Mouse (Mus musculus) limb, embryonic 11.5 days (tissue): ENCODE results near the gene Upf1. TPM values are rescaled to one million over a fixed set of nuclear protein-coding genes. Genes with fewer than 3 reads are reported as not detected.

Experiments used
- ATAC-seq: fragments of 200-750 bp; cut with Nextera tagmentation; 2 replicates; pipeline ENCODE4 v1.8.0; 2017; ENCODE audit warnings: low read depth; ENCODE audit not compliant: insufficient number of reproducible peaks, low FRiP score, low TSS enrichment
- DNase-seq: peaks from one replicate; pipeline ENCODE4 v3.0.0-alpha.2; 2015; ENCODE audit warnings: low spot score
- H3K27ac ChIP-seq: fragments of 300-500 bp; sonication (generic); replicated peaks from 2 replicates; pipeline ENCODE4 v1.5.1; 2014; ENCODE audit warnings: low read depth, mild to moderate bottlenecking, low read length
- H3K27me3 ChIP-seq: fragments of 300-500 bp; sonication (generic); 2 replicates; pipeline ENCODE4 v1.6.1; 2014; ENCODE audit warnings: mild to moderate bottlenecking, low read length, mixed read lengths; ENCODE audit not compliant: control insufficient read depth, insufficient read depth
- H3K36me3 ChIP-seq: fragments of 300-500 bp; sonication (generic); 2 replicates; pipeline ENCODE4 v1.6.1; 2014; ENCODE audit warnings: mild to moderate bottlenecking, low read length, moderate library complexity, mixed read lengths; ENCODE audit not compliant: control insufficient read depth, insufficient read depth
- H3K4me1 ChIP-seq: fragments of 300-500 bp; sonication (generic); 2 replicates; pipeline ENCODE4 v1.6.1; 2014; ENCODE audit warnings: low read length, mixed read lengths; ENCODE audit not compliant: control insufficient read depth, insufficient read depth
- H3K4me2 ChIP-seq: fragments of 300-500 bp; sonication (generic); 2 replicates; pipeline ENCODE4 v1.6.1; 2014; ENCODE audit warnings: low read depth, mild to moderate bottlenecking, moderate library complexity; ENCODE audit not compliant: severe bottlenecking
- H3K4me3 ChIP-seq: fragments of 300-500 bp; sonication (generic); 2 replicates; pipeline ENCODE4 v1.5.1; 2014; ENCODE audit warnings: low read depth, low read length
- H3K9ac ChIP-seq: fragments of 300-500 bp; sonication (generic); 2 replicates; pipeline ENCODE4 v1.6.1; 2014; ENCODE audit warnings: mild to moderate bottlenecking, low read length
- H3K9me3 ChIP-seq: fragments of 300-500 bp; sonication (generic); 2 replicates; pipeline ENCODE4 v1.6.1; 2016; ENCODE audit warnings: low read length; ENCODE audit not compliant: control insufficient read depth
- WGBS: fragments of 180-500 bp; shearing (Covaris S2); extraction: QIAGEN DNeasy Blood & Tissue Kit; methylation state at CpG from one replicate; pipeline ENCODE4 v1.1.7; 2014; 5-methylcytosine and 5-hydroxymethylcytosine counted together
- polyA plus RNA-seq: library from polyadenylated mRNA; unstranded; fragments of >200 nt; fragmentation: Nextera tagmentation; extraction: Ambion mirVana; gene quantifications from 2 replicates; pipeline ENCODE4 v1.2.1, GENCODE M21; 2014

Gene Upf1
- polyA plus RNA-seq, 1 experiment from 2014 or later = 23.2 TPM

DNA sequence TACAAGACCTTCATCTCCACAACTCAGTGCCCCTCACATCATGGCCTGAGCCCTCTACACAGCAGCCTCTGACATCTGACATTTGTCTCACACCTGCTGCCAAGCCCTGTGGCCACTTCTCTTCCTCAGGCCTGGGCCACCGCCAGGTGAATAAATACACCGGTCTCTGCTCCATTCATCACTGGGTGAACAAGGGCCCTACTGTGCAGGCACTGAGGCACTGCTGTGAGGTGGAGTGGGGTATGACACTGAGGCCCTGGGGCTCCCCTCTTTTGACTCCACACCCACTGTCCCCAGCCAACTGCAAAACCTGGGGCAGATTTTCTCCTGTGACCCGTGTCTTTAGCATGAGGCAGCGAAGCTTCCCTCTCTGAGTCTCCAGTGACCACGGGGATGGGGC is 13.5 kb upstream of the Upf1 start:
- H3K4me1 ChIP-seq = no peaks in the 10 kb centered on the region
- no peak overlapping the region for H3K27ac ChIP-seq
- H3K27me3 ChIP-seq = peaks cover 2% of the 10 kb centered on the region; the same call in 1 of the 2 replicates
- DNase-seq (no peak), ATAC-seq (no peak)
- WGBS = 66% methylated on average over 5 of the region's 5 CpGs
- H3K9me3 ChIP-seq = no peaks in the 10 kb centered on the region
- no peaks in the 10 kb centered on the region for H3K36me3 ChIP-seq
- H3K4me3 ChIP-seq = no peak overlapping the region
- H3K9ac ChIP-seq = no peak overlapping the region
- H3K4me2 ChIP-seq = no peak overlapping the region

DNA sequence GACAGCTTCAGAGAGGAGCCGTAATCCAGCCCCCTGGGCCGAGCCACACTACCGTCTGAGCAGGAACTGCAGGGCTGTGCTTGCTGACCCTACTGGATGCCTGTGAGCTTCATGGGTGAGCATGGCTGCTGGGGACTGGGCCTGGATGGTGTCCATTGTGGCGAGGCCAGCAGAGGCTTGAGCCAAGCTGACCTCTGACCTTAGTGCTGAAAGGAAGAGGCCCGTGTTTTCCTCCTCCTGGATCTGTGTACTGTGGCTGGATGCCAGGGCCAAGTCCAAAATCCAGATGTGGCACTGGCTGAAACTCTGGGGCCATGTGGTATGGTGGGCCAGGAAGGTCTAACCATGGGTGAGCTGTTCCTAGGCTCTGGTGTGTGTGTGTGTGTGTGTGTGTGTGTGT is 11.0 kb upstream of the Upf1 start:
- no peaks in the 10 kb centered on the region for H3K36me3 ChIP-seq
- no peaks in the 10 kb centered on the region for H3K27me3 ChIP-seq
- H3K9me3 ChIP-seq = no peaks in the 10 kb centered on the region; the same call in 1 of the 2 replicates
- ATAC-seq = no peak
- H3K4me2 ChIP-seq = no peak overlapping the region
- no peak for DNase-seq
- H3K4me3 ChIP-seq = no peak overlapping the region
- WGBS = 36% methylated on average over 5 of the region's 5 CpGs
- no peak overlapping the region for H3K27ac ChIP-seq
- no peak overlapping the region for H3K9ac ChIP-seq
- H3K4me1 ChIP-seq = no peaks in the 10 kb centered on the region

DNA sequence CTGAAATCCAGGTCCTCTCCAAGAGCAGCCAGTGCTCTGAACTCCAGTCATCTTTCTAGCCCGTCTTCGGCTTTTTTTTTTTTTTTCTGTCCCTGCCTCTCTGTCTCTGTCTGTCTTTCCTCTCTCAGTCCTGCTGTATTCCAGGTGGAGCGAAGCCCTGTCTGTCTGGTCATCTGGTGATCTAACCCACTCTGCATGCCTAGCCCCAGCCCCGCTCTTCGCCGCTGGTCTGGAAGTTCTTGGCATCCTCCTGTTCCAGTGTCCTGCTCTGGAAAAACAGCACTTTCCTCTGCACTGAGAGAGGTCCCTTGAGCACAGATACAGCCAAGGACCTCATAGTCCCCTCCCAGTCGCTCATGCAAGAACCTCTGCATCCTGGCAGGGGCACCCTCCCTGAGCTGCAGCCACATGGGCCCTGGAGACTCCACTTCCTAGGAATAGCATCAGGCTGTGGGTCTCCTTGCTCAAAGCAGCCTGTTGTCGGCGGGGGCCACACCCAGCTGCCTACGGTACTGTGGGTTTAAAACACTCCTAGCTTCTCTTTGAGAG is 8.5 kb upstream of the Upf1 start:
- Histone ChIP-seq H3K36me3 (no peaks in the 10 kb centered on the region), H3K4me1 (no peaks in the 10 kb centered on the region), H3K9ac (no peak overlapping the region), H3K4me2 (no peak overlapping the region), H3K4me3 (no peak overlapping the region), H3K27ac (no peak overlapping the region), H3K9me3 (no peaks in the 10 kb centered on the region; the same call in 1 of the 2 replicates), H3K27me3 (no peaks in the 10 kb centered on the region)
- WGBS = 75% methylated on average over 10 of the region's 10 CpGs
- ATAC-seq = no peak
- DNase-seq = no peak

DNA sequence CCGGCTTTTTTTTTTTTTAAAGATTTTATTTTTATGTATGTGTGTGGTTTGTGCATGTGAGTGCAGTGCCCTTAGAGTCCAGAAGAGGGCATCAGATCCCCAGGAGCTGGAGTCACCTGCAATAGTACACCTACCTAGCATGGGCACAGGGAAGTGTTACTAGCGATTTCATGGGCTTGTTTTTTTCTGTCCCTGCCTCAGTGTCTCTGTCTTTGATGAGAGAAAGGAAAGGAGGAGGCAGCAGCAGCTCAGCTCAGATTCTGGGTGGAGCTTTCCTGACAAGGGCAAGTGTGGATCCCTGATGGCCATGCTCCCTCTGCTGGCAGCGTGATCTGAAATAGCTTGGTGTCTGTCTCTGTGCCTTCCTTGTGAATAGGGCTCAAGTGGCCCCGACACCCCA is 7.7 kb upstream of the Upf1 start:
- 51% methylated on average over 4 of the region's 4 CpGs for WGBS

DNA sequence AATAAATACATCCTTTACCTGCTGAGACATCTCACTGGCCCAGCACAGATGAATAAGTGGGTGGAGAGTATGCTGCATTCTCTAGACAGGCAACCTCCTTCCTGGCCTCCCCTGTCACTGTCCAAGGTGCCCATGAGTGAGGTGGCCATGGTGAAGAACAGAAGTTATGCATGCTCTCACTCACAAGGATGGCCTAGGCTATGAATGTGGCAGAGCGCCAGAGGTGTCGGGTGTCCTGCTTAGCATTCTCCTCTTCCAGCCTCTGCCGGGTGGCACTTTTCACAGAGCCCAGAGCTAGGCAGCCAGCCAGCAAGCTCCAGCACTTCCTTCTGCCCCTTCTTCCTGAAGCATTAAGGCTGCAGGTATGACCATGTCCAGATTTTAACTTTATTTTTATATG is 6.3 kb upstream of the Upf1 start:
- DNase-seq (no peak), ATAC-seq (no peak)
- Histone ChIP-seq H3K9me3 (no peaks in the 10 kb centered on the region; the same call in 1 of the 2 replicates), H3K4me3 (no peak overlapping the region), H3K4me1 (no peaks in the 10 kb centered on the region), H3K27me3 (no peaks in the 10 kb centered on the region), H3K27ac (no peak overlapping the region), H3K36me3 (no peaks in the 10 kb centered on the region), H3K4me2 (no peak overlapping the region), H3K9ac (no peak overlapping the region)
- 28% methylated on average over 3 of the region's 3 CpGs for WGBS

More for the DNA sequence above, 7.7 kb upstream of the Upf1 start:
- no peaks in the 10 kb centered on the region for H3K36me3 ChIP-seq
- no peak overlapping the region for H3K4me2 ChIP-seq
- no peak overlapping the region for H3K9ac ChIP-seq
- no peaks in the 10 kb centered on the region for H3K27me3 ChIP-seq
- no peaks in the 10 kb centered on the region for H3K4me1 ChIP-seq
- H3K4me3 ChIP-seq = no peak overlapping the region
- ATAC-seq = no peak
- no peak for DNase-seq
- H3K27ac ChIP-seq = no peak overlapping the region
- no peaks in the 10 kb centered on the region; the same call in 1 of the 2 replicates for H3K9me3 ChIP-seq

DNA sequence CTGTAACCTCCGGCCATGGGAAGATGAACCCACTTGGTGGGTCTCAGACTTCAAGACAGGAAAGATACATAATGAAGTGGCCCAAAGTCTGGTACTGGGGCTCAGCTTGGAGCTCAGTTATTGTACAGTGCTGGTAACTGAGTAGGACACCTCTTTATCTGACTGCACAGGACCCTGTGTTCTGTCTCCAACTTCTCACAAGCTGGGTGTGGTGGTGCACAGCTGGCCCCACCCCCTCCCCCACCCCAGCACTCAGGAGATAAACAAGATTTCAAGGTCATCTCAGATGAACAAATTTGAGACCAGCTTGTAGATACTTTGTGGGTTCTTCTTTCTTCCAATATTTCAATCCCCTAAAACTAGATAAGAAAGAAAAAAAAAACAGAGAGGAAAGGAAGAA is 3.0 kb upstream of the Upf1 start:
- ATAC-seq (no peak), DNase-seq (no peak)

DNA sequence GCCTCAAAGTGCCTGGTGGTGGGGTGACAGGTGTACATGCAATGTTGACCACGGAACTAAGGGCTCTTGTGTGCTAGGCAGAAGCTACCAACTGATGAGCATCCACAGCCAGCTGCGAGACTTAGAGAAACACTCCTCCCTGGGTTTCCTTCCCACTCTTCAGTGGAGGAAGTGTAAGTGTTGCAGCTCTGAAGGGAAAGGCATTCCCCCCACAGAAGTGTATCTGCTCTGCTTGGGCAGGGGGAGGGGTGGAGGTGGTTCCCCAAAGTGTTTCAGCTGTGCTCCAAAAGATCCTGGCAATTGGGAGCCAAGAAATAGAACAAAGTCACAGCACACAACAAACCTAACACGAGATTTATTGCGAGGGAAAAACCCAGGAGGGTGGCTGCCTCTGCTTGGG is 926 bp upstream of the Upf1 start:
- Histone ChIP-seq H3K27ac (no peak overlapping the region), H3K9ac (peak overlapping the region; percentile 13), H3K4me3 (peak overlapping the region; percentile 95), H3K27me3 (no peaks in the 10 kb centered on the region), H3K9me3 (no peaks in the 10 kb centered on the region), H3K4me2 (peak overlapping the region; percentile 100), H3K36me3 (peaks cover 3% of the 10 kb centered on the region; the same call in 1 of the 2 replicates), H3K4me1 (peaks cover 23% of the 10 kb centered on the region)
- ATAC-seq (no peak), DNase-seq (no peak)
- WGBS = 66% methylated on average over 4 of the region's 4 CpGs

More for the DNA sequence above, 3.0 kb upstream of the Upf1 start:
- H3K27me3 ChIP-seq = no peaks in the 10 kb centered on the region
- H3K36me3 ChIP-seq = no peaks in the 10 kb centered on the region
- no peak overlapping the region for H3K9ac ChIP-seq
- no peak overlapping the region for H3K4me2 ChIP-seq
- WGBS = 79% methylated on average over 1 of the region's 1 CpGs
- no peaks in the 10 kb centered on the region; the same call in 1 of the 2 replicates for H3K9me3 ChIP-seq
- H3K4me1 ChIP-seq = peaks cover 13% of the 10 kb centered on the region
- no peak overlapping the region for H3K27ac ChIP-seq
- no peak overlapping the region for H3K4me3 ChIP-seq

DNA sequence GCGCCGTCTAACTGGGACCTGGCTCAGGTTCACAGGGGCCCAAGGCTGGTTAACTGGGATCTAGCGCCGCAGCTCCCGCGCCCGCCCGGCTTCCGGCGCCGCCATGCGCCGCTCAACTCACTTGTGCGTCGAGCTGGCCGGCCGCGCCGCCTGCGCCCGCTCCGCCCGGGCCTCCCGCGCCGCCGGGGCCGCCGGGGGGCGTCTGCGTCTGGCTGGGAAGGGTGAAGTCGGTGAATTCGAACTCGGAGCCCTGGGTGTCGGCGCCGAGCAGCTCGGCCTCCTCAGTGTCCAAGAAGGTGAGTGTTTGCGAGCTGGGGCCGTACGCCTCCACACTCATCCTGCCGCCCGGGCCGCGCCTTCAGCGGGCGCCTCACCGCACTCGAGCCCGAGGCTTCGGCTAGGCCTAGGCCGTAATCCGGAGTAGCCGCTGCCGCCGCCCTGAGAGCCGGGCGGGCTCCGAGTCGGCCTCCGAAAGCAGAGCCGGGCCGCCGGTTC is 374 bp downstream of the Upf1 start:
- no peaks in the 10 kb centered on the region for H3K9me3 ChIP-seq
- DNase-seq (no peak), ATAC-seq (peak; percentile 11)
- H3K27ac ChIP-seq = peak overlapping the region; percentile 79
- H3K9ac ChIP-seq = peak overlapping the region; percentile 98
- no peaks in the 10 kb centered on the region for H3K27me3 ChIP-seq
- H3K36me3 ChIP-seq = peaks cover 6% of the 10 kb centered on the region; the same call in 1 of the 2 replicates
- under 1% methylated on average over 64 of the region's 64 CpGs for WGBS
- H3K4me1 ChIP-seq = peaks cover 23% of the 10 kb centered on the region
- peak overlapping the region; percentile 100 for H3K4me2 ChIP-seq
- H3K4me3 ChIP-seq = peak overlapping the region; percentile 95

DNA sequence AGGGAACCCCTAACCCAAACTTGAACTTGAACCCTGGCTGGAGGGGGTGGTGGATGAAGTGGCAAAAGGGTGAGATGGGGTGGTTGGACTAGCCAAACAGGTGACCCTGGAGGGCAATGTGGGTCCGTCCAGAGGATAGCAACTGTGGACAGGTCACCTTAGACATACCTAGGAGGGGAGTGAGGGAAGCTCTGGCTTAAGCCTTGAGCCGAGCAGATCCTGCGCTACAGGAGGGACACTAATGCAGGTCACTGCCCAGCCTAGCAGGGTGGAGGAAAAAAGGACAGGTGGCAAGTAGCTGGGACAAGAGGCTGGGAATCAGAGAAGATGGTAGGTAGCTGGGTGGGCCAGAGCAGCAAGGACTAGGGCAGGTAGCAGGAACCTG is 1.1 kb downstream of the Upf1 start:
- 24% methylated on average over 3 of the region's 3 CpGs for WGBS
- Histone ChIP-seq H3K4me3 (peak overlapping the region; percentile 95), H3K4me2 (peak overlapping the region; percentile 100), H3K4me1 (peaks cover 23% of the 10 kb centered on the region), H3K27ac (no peak overlapping the region), H3K9ac (peak overlapping the region; percentile 98), H3K27me3 (no peaks in the 10 kb centered on the region), H3K9me3 (no peaks in the 10 kb centered on the region), H3K36me3 (peaks cover 6% of the 10 kb centered on the region; the same call in 1 of the 2 replicates)
- DNase-seq (no peak), ATAC-seq (no peak)
